Mouse (Mus musculus) lung, postnatal 0 days (tissue): ENCODE measurements at regions not wholly inside any gene's neighbourhood (a gene's known extent, or its start where the extent isn't known, plus 50 kb on each side); places are given as distances from the start of the nearest gene placed in this dataset.

ENCODE experiments used
- ATAC-seq: fragments of 200-750 bp; cut with Nextera tagmentation; 2 replicates; pipeline ENCODE4 v1.8.0; 2017; ENCODE audit warnings: moderate library complexity
- DNase-seq: peaks from one replicate; pipeline ENCODE4 v3.0.0-alpha.2; 2016; ENCODE audit warnings: low spot score
- H3K27ac ChIP-seq: fragments of 300-500 bp; sonication (generic); 2 replicates; pipeline ENCODE4 v1.5.1; 2014; ENCODE audit warnings: antibody characterized with exemption, mild to moderate bottlenecking, low read length, mixed read lengths
- H3K27me3 ChIP-seq: fragments of 300-500 bp; sonication (generic); replicated peaks from 2 replicates; pipeline ENCODE4 v1.6.1; 2014; ENCODE audit warnings: low read length, mixed read lengths; ENCODE audit not compliant: insufficient read depth
- H3K36me3 ChIP-seq: fragments of 300-500 bp; sonication (generic); 2 replicates; pipeline ENCODE4 v1.6.1; 2014; ENCODE audit warnings: low read length, mixed read lengths; ENCODE audit not compliant: insufficient read depth
- H3K4me1 ChIP-seq: fragments of 300-500 bp; sonication (generic); 2 replicates; pipeline ENCODE4 v1.6.1; 2014; ENCODE audit warnings: antibody characterized with exemption, low read depth, low read length, mixed read lengths; ENCODE audit not compliant: insufficient read depth
- H3K4me2 ChIP-seq: fragments of 300-500 bp; sonication (generic); replicated peaks from 2 replicates; pipeline ENCODE4 v1.6.1; 2014; ENCODE audit warnings: low read depth, mild to moderate bottlenecking, low read length, moderate library complexity, mixed read lengths
- H3K4me3 ChIP-seq: fragments of 300-500 bp; sonication (generic); 2 replicates; pipeline ENCODE4 v1.5.1; 2014; ENCODE audit warnings: low read depth, low read length
- H3K9ac ChIP-seq: fragments of 300-500 bp; sonication (generic); replicated peaks from 2 replicates; pipeline ENCODE4 v1.6.1; 2014; ENCODE audit warnings: low read depth, mild to moderate bottlenecking
- H3K9me3 ChIP-seq: fragments of 300-500 bp; sonication (generic); 2 replicates; pipeline ENCODE4 v1.6.1; 2016; ENCODE audit warnings: low read length, mixed read lengths
- CTCF ChIP-seq: IDR thresholded peaks from 2 replicates; pipeline ENCODE4 v1.5.1; 2016; ENCODE audit warnings: antibody characterized with exemption, mild to moderate bottlenecking
- EP300 ChIP-seq: IDR thresholded peaks from 2 replicates; pipeline ENCODE4 v1.6.1; 2016; ENCODE audit warnings: antibody characterized with exemption, mild to moderate bottlenecking, control low read depth
- WGBS: fragments of 180-500 bp; shearing (Covaris S2); extraction: QIAGEN DNeasy Blood & Tissue Kit; methylation state at CpG from one replicate; pipeline ENCODE4 v1.1.7; 2014; 5-methylcytosine and 5-hydroxymethylcytosine counted together

GRCm38 (mm10) chr10:98849851-98850250, 64.4 kb upstream of the Atp2b1 start:
- no peaks in the 10 kb centered on the region for H3K36me3 ChIP-seq
- no peaks in the 10 kb centered on the region for H3K4me1 ChIP-seq
- peak; percentile 17 for DNase-seq
- WGBS, result 62% methylated on average over 3 of the region's 3 CpGs
- no peak for TF ChIP-seq CTCF
- TF ChIP-seq EP300, result peak; percentile 67; the same call in 1 of the 2 replicates
- no peaks in the 10 kb centered on the region for H3K9me3 ChIP-seq
- H3K27me3 ChIP-seq, result no peaks in the 10 kb centered on the region
- H3K27ac ChIP-seq, result no peak overlapping the region
- ATAC-seq, result no peak
- no peak overlapping the region for H3K4me3 ChIP-seq
- no peak overlapping the region for H3K9ac ChIP-seq
- H3K4me2 ChIP-seq, result no peak overlapping the region

- peak; percentile 93 for DNase-seq
- peak; percentile 97 for ATAC-seq
- WGBS, result 15% methylated on average over 3 of the region's 3 CpGs
Measured at GRCm38 (mm10) chr10:98857395-98857794, 56.8 kb upstream of the Atp2b1 start.

GRCm38 (mm10) chr10:98861521-98861920, 52.7 kb upstream of the Atp2b1 start:
- H3K4me2 ChIP-seq, result no peak overlapping the region
- H3K27me3 ChIP-seq, result no peaks in the 10 kb centered on the region
- 74% methylated on average over 10 of the region's 10 CpGs for WGBS
- H3K27ac ChIP-seq, result no peak overlapping the region
- DNase-seq (no peak), ATAC-seq (no peak)
- no peak for TF ChIP-seq CTCF
- no peak for TF ChIP-seq EP300
- no peak overlapping the region for H3K9ac ChIP-seq
- H3K9me3 ChIP-seq, result no peaks in the 10 kb centered on the region
- no peaks in the 10 kb centered on the region for H3K36me3 ChIP-seq
- peaks cover 10% of the 10 kb centered on the region; the same call in 1 of the 2 replicates for H3K4me1 ChIP-seq
- H3K4me3 ChIP-seq, result no peak overlapping the region

More at GRCm38 (mm10) chr10:98857395-98857794, 56.8 kb upstream of the Atp2b1 start:
- H3K4me3 ChIP-seq, result no peak overlapping the region
- H3K36me3 ChIP-seq, result no peaks in the 10 kb centered on the region
- TF ChIP-seq CTCF, result no peak; the same call in 1 of the 2 replicates
- TF ChIP-seq EP300, result peak; percentile 98
- H3K9ac ChIP-seq, result no peak overlapping the region
- no peak overlapping the region for H3K4me2 ChIP-seq
- H3K9me3 ChIP-seq, result no peaks in the 10 kb centered on the region
- peaks cover 6% of the 10 kb centered on the region; the same call in 1 of the 2 replicates for H3K4me1 ChIP-seq
- no peaks in the 10 kb centered on the region for H3K27me3 ChIP-seq
- H3K27ac ChIP-seq, result peak overlapping the region; percentile 66

GRCm38 (mm10) chr10:98862712-98863111, 51.5 kb upstream of the Atp2b1 start:
- DNase-seq, result no peak
- Histone ChIP-seq H3K9me3 (no peaks in the 10 kb centered on the region), H3K27ac (no peak overlapping the region), H3K9ac (no peak overlapping the region), H3K4me1 (peaks cover 10% of the 10 kb centered on the region; the same call in 1 of the 2 replicates), H3K36me3 (no peaks in the 10 kb centered on the region), H3K27me3 (no peaks in the 10 kb centered on the region), H3K4me2 (no peak overlapping the region), H3K4me3 (no peak overlapping the region)
- no peak for ATAC-seq
- 62% methylated on average over 4 of the region's 4 CpGs for WGBS
- TF ChIP-seq EP300, result no peak
- no peak for TF ChIP-seq CTCF

GRCm38 (mm10) chr10:98864384-98864783, 49.8 kb upstream of the Atp2b1 start:
- DNase-seq (no peak), ATAC-seq (no peak)
- no peak overlapping the region for H3K9ac ChIP-seq
- H3K4me2 ChIP-seq, result no peak overlapping the region
- H3K27ac ChIP-seq, result no peak overlapping the region
- H3K4me1 ChIP-seq, result peaks cover 4% of the 10 kb centered on the region; the same call in 1 of the 2 replicates
- H3K4me3 ChIP-seq, result no peak overlapping the region
- TF ChIP-seq EP300 (no peak), CTCF (no peak)
- WGBS, result 80% methylated on average over 5 of the region's 5 CpGs
- no peaks in the 10 kb centered on the region for H3K36me3 ChIP-seq
- no peaks in the 10 kb centered on the region for H3K9me3 ChIP-seq
- H3K27me3 ChIP-seq, result no peaks in the 10 kb centered on the region
